Mouse (Mus musculus): ENCODE data around the gene Ccdc172.

GRCm38 (mm10) chr19:58468331-58468730 is 43.5 kb upstream of the Ccdc172 start:
- TF ChIP-seq CTCF (IDR thresholded peaks at IDR 0.05; ENCODE audit: control insufficient read depth, insufficient read depth, insufficient read length) (no peak), MYOG (IDR thresholded peaks at IDR 0.05; ENCODE audit: control insufficient read depth, extremely low read depth, insufficient read length) (no peak), CEBPB (IDR thresholded peaks at IDR 0.05; ENCODE audit: low read depth) (no peak)

Measured in C2C12 (cell line).